Mouse (Mus musculus) spleen, adult 12 weeks (tissue): ENCODE measurements around the gene Gm29564.
"Not testable (repeated sequence)": the region's sequence is repeated elsewhere in the genome, so short reads cannot be mapped to it uniquely, and the experiment has no call there.

ENCODE experiments used
- DNase-seq: peaks from one replicate; pipeline ENCODE4 v3.0.0; 2022; ENCODE audit warnings: low spot score

The Gm29564 gene

GRCm38 (mm10) chrY:78212693-78213092, at the start of gene Gm29564:
Gm29564 (plus strand) TSS chrY:78212993.
- not testable (repeated sequence) for DNase-seq
